Mouse (Mus musculus) neural tube, embryonic 14.5 days (tissue): Measurements from ENCODE around the gene Emg1. TPM values are rescaled to one million over a fixed set of nuclear protein-coding genes. Genes with fewer than 3 reads are reported as not detected.

ENCODE experiments used
- ATAC-seq: fragments of 200-750 bp; cut with Nextera tagmentation; 2 replicates; pipeline ENCODE4 v1.8.0; 2017; ENCODE audit warnings: low read depth, mild to moderate bottlenecking, moderate TSS enrichment, moderate library complexity
- H3K27ac ChIP-seq: fragments of 300-500 bp; sonication (generic); 2 replicates; pipeline ENCODE4 v1.5.1; 2014; ENCODE audit warnings: low read depth, mild to moderate bottlenecking, control low read depth, low read length, moderate library complexity, mixed read lengths
- H3K27me3 ChIP-seq: fragments of 300-500 bp; sonication (generic); 2 replicates; pipeline ENCODE4 v1.6.1; 2014; ENCODE audit warnings: low read length; ENCODE audit not compliant: control insufficient read depth, insufficient read depth
- H3K36me3 ChIP-seq: fragments of 300-500 bp; sonication (generic); 2 replicates; pipeline ENCODE4 v1.6.1; 2014; ENCODE audit warnings: low read length, mixed read lengths; ENCODE audit not compliant: control insufficient read depth, insufficient read depth
- H3K4me1 ChIP-seq: fragments of 300-500 bp; sonication (generic); 2 replicates; pipeline ENCODE4 v1.6.1; 2014; ENCODE audit warnings: low read length; ENCODE audit not compliant: control insufficient read depth, insufficient read depth
- H3K4me2 ChIP-seq: fragments of 300-500 bp; sonication (generic); 2 replicates; pipeline ENCODE4 v1.6.1; 2014; ENCODE audit warnings: mild to moderate bottlenecking, low read depth, low read length, control low read depth
- H3K4me3 ChIP-seq: fragments of 300-500 bp; sonication (generic); 2 replicates; pipeline ENCODE4 v1.5.1; 2014; ENCODE audit warnings: low read depth, low read length, control low read depth, mixed read lengths
- H3K9ac ChIP-seq: fragments of 300-500 bp; sonication (generic); replicated peaks from 2 replicates; pipeline ENCODE4 v1.6.1; 2014; ENCODE audit warnings: low read depth, mild to moderate bottlenecking, control low read depth, low read length, mixed read lengths
- H3K9me3 ChIP-seq: fragments of 300-500 bp; sonication (generic); 2 replicates; pipeline ENCODE4 v1.6.1; 2016; ENCODE audit warnings: low read length; ENCODE audit not compliant: control insufficient read depth
- WGBS: fragments of 180-500 bp; shearing (Covaris S2); extraction: QIAGEN DNeasy Blood & Tissue Kit; methylation state at CpG from one replicate; pipeline ENCODE4 v1.1.7; 2014; 5-methylcytosine and 5-hydroxymethylcytosine counted together
- polyA plus RNA-seq: library from polyadenylated mRNA; unstranded; fragments of >200 nt; fragmentation: Nextera tagmentation; extraction: Ambion mirVana; gene quantifications from 2 replicates; pipeline ENCODE4 v1.2.1, GENCODE M21; 2014

Gene Emg1
- polyA plus RNA-seq, 1 experiment from 2014 or later, result 94.2 TPM

GRCm38 (mm10) chr6:124742839-124743514 is 31.0 kb upstream of the Emg1 start:
- Histone ChIP-seq H3K9me3 (no peaks in the 10 kb centered on the region), H3K4me3 (no peak overlapping the region), H3K27me3 (no peaks in the 10 kb centered on the region), H3K36me3 (peaks cover 33% of the 10 kb centered on the region), H3K4me1 (peaks cover 23% of the 10 kb centered on the region), H3K27ac (no peak overlapping the region), H3K9ac (no peak overlapping the region), H3K4me2 (no peak overlapping the region)
- WGBS, result 94% methylated on average over 15 of the region's 15 CpGs
- no peak for ATAC-seq

GRCm38 (mm10) chr6:124741842-124742241 is 29.9 kb upstream of the Emg1 start:
- peaks cover 23% of the 10 kb centered on the region for H3K4me1 ChIP-seq
- WGBS, result 60% methylated on average over 3 of the region's 3 CpGs

GRCm38 (mm10) chr6:124740888-124741761 is 29.1 kb upstream of the Emg1 start, which contains the start of gene Grcc10:
Gene Grcc10, minus strand, starts transcription at chr6:124741374.
- under 1% methylated on average over 41 of the region's 41 CpGs for WGBS
- peak within 1 kb of the TSS; percentile 83 for H3K4me2 ChIP-seq
- H3K4me3 ChIP-seq, result peak within 1 kb of the TSS; percentile 61
- peak within 1 kb of the TSS; percentile 86 for H3K9ac ChIP-seq
- peak; percentile 80 for ATAC-seq
- no peaks in the 10 kb centered on the region for H3K9me3 ChIP-seq
- peaks cover 18% of the 10 kb centered on the region for H3K4me1 ChIP-seq
- peak within 1 kb of the TSS; percentile 99 for H3K27ac ChIP-seq
- H3K27me3 ChIP-seq, result no peaks in the 10 kb centered on the region
- H3K36me3 ChIP-seq, result peaks cover 21% of the 10 kb centered on the region

More at GRCm38 (mm10) chr6:124741842-124742241, 29.9 kb upstream of the Emg1 start:
- Histone ChIP-seq H3K27me3 (no peaks in the 10 kb centered on the region), H3K9me3 (no peaks in the 10 kb centered on the region), H3K36me3 (peaks cover 23% of the 10 kb centered on the region), H3K4me3 (peak overlapping the region; percentile 61; the same call in 1 of the 2 replicates), H3K4me2 (peak overlapping the region; percentile 83), H3K27ac (peak overlapping the region; percentile 99), H3K9ac (no peak overlapping the region; the same call in 1 of the 2 replicates)
- no peak for ATAC-seq

GRCm38 (mm10) chr6:124740211-124740887 is 28.4 kb upstream of the Emg1 start:
- Histone ChIP-seq H3K4me1 (peaks cover 17% of the 10 kb centered on the region; the same call in 1 of the 2 replicates), H3K27ac (peak overlapping the region; percentile 99), H3K36me3 (peaks cover 21% of the 10 kb centered on the region), H3K4me2 (peak overlapping the region; percentile 83), H3K9ac (peak overlapping the region; percentile 86), H3K9me3 (no peaks in the 10 kb centered on the region), H3K4me3 (peak overlapping the region; percentile 61), H3K27me3 (no peaks in the 10 kb centered on the region)
- ATAC-seq, result peak; percentile 28
- 0% methylated on average over 29 of the region's 29 CpGs for WGBS

- WGBS, result 78% methylated on average over 10 of the region's 10 CpGs
- Histone ChIP-seq H3K36me3 (peaks cover 15% of the 10 kb centered on the region), H3K27ac (no peak overlapping the region), H3K4me1 (peaks cover 17% of the 10 kb centered on the region; the same call in 1 of the 2 replicates), H3K27me3 (no peaks in the 10 kb centered on the region), H3K4me3 (0 out of 2 replicates have a peak overlapping the region, but pooled peaks have one; percentile 61), H3K4me2 (no peak overlapping the region), H3K9me3 (no peaks in the 10 kb centered on the region), H3K9ac (no peak overlapping the region; the same call in 1 of the 2 replicates)
- ATAC-seq, result no peak
Observed at GRCm38 (mm10) chr6:124739231-124739796, 27.3 kb upstream of the Emg1 start.

- Histone ChIP-seq H3K9ac (no peak within 1 kb of the TSS; the same call in 1 of the 2 replicates), H3K4me1 (peaks cover 17% of the 10 kb centered on the region; the same call in 1 of the 2 replicates), H3K27ac (no peak within 1 kb of the TSS), H3K9me3 (no peaks in the 10 kb centered on the region), H3K4me2 (no peak within 1 kb of the TSS), H3K36me3 (peaks cover 12% of the 10 kb centered on the region), H3K27me3 (no peaks in the 10 kb centered on the region), H3K4me3 (no peak within 1 kb of the TSS)
- no peak for ATAC-seq
- whole genome bisulfite sequencing, result 19% methylated on average over 15 of the region's 15 CpGs
Observed at GRCm38 (mm10) chr6:124738511-124739023, 26.6 kb upstream of the Emg1 start, which contains the start of gene Ptpn6. Gene Ptpn6, minus strand, starts transcription at chr6:124738714.

GRCm38 (mm10) chr6:124737040-124737439 is 25.1 kb upstream of the Emg1 start:
- 92% methylated on average over 11 of the region's 11 CpGs for WGBS

GRCm38 (mm10) chr6:124734417-124734816 is 22.4 kb upstream of the Emg1 start:
- no peak for ATAC-seq
- H3K9ac ChIP-seq, result no peak overlapping the region
- no peak overlapping the region for H3K4me2 ChIP-seq
- H3K4me3 ChIP-seq, result no peak overlapping the region
- H3K27me3 ChIP-seq, result no peaks in the 10 kb centered on the region
- WGBS, result 95% methylated on average over 3 of the region's 3 CpGs
- no peaks in the 10 kb centered on the region for H3K9me3 ChIP-seq
- H3K36me3 ChIP-seq, result no peaks in the 10 kb centered on the region
- peaks cover 7% of the 10 kb centered on the region; the same call in 1 of the 2 replicates for H3K4me1 ChIP-seq
- H3K27ac ChIP-seq, result no peak overlapping the region

More at GRCm38 (mm10) chr6:124737040-124737439, 25.1 kb upstream of the Emg1 start:
- Histone ChIP-seq H3K36me3 (no peaks in the 10 kb centered on the region), H3K4me2 (no peak overlapping the region), H3K9ac (no peak overlapping the region), H3K27me3 (no peaks in the 10 kb centered on the region), H3K4me1 (peaks cover 16% of the 10 kb centered on the region; the same call in 1 of the 2 replicates), H3K4me3 (no peak overlapping the region), H3K9me3 (no peaks in the 10 kb centered on the region), H3K27ac (no peak overlapping the region)
- ATAC-seq, result no peak
